Mouse (Mus musculus) layer of hippocampus, adult 11-12 months (tissue): ENCODE measurements around the gene Spats2.

Experiments used
- DNase-seq: peaks from one replicate; pipeline ENCODE4 v3.0.0; 2022; ENCODE audit warnings: low spot score

Gene Spats2

DNA sequence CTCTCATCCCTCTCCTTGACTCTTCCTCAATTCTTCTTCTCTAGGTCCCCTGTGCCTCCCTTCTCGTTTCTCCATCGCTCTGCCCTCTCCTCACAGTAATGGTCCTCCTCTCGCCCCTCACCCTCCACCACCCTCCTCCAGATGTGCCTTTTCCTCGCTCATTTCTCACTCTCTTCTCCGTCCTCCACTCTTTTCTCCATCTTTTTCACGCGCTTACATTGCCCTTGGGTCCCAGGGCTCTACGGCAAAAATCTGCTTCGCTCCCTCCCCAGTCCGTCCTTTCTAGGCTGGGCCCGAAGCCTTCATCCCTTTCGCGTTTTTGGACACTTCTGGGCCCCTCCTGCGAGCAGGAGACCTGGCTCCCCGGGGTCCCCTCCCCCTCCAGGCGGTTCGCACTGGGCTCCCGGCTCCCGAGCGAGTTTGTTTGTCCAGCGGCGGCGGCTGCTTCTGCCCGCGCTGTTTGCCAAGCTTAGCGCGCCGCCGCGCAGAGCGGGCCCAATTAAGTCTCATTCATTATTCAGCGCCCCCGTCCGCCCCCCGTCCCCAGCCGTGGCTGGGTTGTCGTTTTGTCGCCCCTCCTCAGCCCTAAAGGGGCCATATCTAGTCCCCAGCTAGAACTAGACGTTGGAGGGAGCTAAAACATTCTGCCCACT lies 27.8 kb upstream of the Spats2 start:
- no peak for DNase-seq

DNA sequence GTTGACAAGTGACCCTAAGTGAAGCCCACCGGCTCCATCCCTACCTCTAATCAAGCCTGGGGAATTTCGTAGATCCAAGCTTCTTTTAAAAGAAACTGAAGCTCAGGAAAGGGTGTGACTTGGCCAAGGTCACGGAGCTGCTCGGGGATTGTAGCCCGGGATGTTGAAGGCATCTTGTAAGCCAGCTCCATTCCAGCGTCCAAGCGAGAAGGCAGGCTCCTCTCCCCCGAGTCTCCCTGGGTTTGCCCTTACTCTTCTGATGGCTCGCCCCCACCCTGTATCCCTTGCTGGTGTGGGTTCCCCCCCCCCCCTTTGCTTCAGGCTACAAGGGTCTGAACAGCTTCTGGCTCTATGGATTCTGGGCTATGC lies 27.2 kb upstream of the Spats2 start:
- DNase-seq, result no peak

DNA sequence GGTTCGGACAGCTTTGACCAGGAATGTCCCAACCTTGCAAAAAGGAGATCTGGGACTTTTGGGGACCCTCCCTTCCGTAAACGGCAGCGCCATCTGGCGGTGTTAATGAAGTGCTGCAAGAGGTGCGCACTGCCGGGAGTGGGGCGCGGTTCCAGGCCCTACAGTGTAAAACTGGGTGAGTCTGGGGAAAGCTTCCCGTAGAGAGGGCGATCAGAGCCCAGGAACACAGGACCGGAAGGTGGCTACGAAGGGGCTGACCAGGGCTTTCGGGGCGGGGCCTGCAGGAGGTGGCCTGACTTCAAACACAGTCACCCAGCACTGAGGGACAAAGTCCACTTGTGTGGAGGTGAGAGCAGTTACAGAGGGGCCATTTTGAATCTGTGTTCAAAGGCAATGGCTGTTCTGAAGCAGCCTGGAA lies 26.6 kb upstream of the Spats2 start:
- DNase-seq, result peak; percentile 28

DNA sequence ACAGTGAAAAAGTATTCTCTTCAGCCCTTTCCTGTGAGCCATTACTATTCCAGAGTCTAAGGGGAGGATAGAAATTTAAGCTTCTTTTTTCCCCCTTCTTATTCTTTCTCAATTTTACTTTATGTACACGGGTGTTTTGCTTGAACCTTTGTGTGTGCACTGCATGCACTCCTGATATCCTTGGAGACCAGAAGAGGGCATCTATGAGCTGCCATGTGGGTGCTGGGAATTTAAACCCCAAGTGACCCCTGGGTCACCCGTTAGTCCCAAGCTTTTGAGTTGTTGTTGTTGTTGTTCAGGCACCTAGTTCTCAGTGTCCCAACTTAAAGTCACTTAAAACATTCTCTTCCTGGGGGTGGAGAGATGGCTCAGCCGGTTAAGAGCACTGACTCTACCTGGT lies 25.7 kb upstream of the Spats2 start:
- no peak for DNase-seq

GRCm38 (mm10) chr15:99105238-99105637 lies 20.5 kb upstream of the Spats2 start:
- DNase-seq, result no peak

DNA sequence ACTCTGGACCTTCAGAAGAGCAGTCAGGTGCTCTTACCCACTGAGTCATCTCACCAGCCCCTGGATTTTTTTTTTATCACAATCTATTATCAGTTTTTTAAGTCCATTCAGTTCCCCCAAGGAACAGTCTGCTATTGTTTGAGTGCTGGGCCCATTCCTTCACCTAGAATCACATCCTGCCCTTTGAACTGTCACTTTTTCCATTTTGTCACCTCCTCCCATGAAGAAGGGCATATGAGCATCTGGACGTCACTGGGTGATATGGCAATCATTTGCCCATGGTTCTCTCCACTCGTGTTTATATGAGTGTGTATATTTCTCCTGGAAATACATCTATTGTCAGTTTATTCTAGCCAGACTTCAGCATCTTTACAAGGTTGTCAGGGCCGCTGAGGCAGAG lies 17.9 kb upstream of the Spats2 start:
- DNase-seq, result no peak

- no peak for DNase-seq
These were observed 14.6 kb upstream of the Spats2 start for GRCm38 (mm10) chr15:99111139-99111538.

- DNase-seq, result no peak
These were observed 13.9 kb upstream of the Spats2 start for GRCm38 (mm10) chr15:99111809-99112208.

- DNase-seq, result no peak
These were observed 12.8 kb upstream of the Spats2 start for GRCm38 (mm10) chr15:99112843-99113395.

DNA sequence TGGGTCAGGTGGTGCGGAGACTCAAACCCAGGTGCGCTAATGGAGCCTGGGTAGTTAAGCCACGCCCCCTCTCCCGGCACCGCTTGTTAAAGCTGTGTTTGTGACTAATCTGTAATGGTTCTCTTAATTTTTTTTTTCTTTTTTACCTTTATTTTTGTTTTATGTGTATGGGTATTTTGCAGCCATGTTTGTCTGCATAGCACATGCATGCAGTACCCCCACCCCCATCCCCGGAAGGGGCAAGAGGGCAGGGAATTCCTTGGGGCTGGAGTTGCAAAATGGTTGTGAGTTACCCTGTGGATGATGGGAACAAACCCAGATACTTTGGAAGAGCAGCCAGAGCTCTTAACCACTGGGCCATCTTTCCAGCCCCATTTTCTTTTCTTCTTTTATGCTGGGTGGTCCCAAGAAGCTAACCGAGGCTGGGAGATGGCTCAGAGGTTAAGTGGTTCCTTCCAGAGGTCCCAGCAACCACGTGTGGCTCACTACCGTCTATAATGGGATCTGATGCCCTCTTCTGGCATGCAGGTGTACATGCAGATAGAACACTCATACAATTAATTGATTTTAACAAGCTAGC lies 12.2 kb upstream of the Spats2 start:
- no peak for DNase-seq

GRCm38 (mm10) chr15:99114312-99115064 lies 11.2 kb upstream of the Spats2 start:
- no peak for DNase-seq

DNA sequence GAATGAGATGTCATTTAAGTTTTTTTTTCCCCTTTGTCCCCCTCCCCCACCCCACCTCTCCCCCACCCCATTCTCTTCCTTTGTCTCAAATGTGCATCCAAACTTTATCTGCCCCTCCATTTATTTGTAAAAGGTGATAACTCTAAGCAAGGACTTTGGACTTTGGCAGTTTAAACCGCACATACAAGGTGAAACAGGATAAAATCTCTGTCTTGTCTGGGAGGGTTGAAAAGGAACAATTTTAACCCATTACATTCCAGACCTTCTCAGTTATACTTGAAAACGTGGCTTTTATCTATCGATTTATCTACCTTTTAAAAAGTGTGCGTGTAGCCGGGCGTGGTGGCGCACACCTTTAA lies 10.7 kb upstream of the Spats2 start:
- no peak for DNase-seq

- DNase-seq, result no peak
These were observed 9.2 kb upstream of the Spats2 start for GRCm38 (mm10) chr15:99116539-99116938.

GRCm38 (mm10) chr15:99120814-99121213 lies 4.9 kb upstream of the Spats2 start:
- DNase-seq, result no peak

- no peak for DNase-seq
These were observed 3.1 kb upstream of the Spats2 start for GRCm38 (mm10) chr15:99122642-99123041.

GRCm38 (mm10) chr15:99126081-99126815 lies 532 bp downstream of the Spats2 start:
- peak; percentile 82 for DNase-seq

DNA sequence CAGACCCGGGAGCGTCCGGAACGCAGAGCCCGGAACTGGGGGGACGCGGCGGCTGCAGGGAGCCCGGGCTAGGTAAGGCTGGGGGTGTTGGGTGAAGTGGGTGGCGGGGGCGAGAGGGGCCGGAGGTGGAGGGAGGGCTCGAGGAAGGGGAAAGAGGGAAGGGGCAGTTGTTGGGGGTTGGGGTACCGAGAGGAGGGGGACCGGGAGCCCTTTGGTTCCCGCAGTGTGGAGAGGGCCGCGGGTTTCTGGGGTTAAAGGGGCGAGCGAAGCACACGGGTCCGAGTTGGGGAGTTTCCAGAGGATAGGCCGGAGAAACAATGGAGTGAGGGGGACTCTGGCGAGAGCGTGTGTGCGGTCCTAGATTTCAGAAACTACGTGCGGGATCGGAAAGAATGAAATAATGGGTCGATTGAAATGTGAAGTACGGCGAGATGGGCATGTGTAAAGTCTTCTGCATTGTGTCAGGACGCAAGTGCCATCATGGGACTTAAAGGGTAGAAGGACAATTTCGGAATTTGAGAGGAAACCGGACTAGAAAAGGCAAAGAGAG lies 1.2 kb downstream of the Spats2 start:
- no peak for DNase-seq

DNA sequence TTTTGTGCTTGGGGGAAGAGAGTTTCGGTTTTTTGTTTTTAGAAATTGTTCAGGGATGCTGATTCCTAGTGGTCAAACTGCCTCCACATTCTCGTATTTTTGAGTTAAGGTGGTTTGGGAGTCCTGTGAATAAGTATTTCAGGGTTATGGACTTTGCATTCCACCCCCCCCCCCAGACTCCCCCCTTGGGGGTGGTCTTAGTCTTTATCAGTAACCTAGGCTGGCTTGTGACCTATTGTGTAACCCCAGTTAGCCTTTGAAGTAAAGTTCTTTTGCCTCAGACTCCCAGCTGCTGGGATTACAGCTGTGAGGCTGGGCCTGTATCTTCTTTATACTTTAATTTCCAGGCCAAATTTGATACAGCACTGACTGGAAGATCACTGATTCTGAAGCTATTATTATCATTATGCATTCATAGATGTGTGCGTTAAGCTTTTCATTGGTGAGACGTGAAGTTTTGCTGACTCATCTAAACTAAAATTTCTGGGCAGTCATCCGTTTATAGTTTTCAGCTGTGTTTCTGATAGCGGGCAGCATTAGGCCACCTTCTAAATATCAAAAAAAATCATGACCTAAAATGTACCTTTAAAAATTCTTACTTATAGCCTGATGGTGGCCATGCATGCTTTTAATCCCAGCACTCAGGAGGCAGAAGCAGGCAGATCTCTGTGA lies 2.3 kb downstream of the Spats2 start:
- no peak for DNase-seq

GRCm38 (mm10) chr15:99129441-99129840 lies 3.7 kb downstream of the Spats2 start:
- no peak for DNase-seq

DNA sequence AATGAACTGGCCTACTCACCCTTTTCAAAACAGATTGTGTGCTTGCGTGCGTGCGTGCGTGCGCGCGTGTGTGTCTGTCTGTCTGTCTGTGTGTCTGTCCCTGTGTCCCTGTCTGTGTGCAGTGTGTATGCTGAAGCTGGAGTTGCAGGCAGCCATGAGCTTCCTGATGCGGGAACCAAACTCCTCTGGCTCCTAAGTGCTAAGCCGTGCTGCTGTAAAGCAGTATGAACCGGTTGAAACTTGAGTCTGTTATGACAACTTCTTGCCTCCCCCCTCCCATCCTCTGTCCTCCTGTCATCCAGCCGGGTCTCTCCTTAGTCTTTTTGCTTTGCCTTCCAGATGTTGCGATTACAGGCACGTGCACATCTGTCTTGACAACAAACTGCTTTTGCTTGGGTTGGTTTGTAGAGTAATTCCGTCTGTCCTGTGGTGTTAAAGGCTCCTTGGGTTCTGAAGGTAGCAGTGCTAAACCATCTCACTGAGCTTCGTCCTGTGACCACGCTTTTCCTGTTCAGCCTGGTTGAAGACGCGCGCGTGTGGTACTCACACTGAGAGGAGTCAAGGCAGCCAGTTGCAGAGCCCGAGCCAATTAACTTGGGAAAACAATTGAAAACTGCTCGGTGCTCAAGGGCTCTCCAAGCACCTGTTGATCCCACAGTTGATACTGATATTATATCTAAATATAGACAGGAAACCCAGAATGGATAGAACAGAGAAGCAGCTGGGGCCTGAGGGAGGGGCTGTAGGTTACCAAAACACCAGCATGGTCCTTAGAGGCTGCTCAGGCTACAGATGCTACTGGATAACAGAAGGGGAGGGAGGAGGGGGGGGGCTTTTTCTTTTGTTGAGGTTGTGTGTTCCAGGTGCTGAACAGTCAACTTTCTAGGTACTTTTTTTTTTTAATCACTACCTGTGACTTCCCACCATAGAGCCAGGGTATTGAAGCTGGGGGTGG lies 4.5 kb downstream of the Spats2 start:
- DNase-seq, result no peak

DNA sequence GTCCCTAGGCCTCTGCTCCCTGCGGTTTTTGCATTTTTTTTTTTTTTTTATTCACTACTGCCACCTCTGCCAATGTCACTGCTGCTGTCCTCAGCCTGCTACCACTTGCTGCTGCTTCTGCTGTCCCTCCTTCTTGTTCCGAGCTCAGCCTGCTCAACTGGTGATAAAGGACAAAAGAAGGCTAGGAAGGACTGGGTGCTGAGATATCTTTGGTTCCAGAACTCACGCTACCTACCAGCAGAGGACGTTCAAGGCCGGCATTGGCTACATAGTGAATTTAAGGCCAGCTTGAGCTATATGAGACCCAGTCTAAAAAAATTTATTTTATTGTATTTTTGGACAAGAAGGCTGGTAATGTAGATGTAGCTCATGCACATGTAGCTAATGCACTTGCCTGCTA lies 12.7 kb downstream of the Spats2 start:
- no peak for DNase-seq
